8 mouse cellular contexts compared by ENCODE assay signal in genomic region chr12:54694847-54695510, GRCm38 (mm10). TPM values are rescaled to one million over a fixed set of nuclear protein-coding genes. Genes with fewer than 3 reads are reported as not detected.
A peak's percentile ranks its signal among the peaks of the same experiment; 100 is the strongest.
DNase-seq lines count a peak whose midpoint lies in the region; ATAC-seq and TF ChIP-seq lines count a peak whose summit lies in the region.

No protein-coding gene starts in this region.

- H3K36me3 ChIP-seq in kidney, postnatal 0 days (ENCODE audit: insufficient read depth, low read length) = peaks cover 6% of the 10 kb centered on the region; the same call in 1 of the 2 replicates
- no peaks in the 10 kb centered on the region; the same call in 1 of the 2 replicates for H3K36me3 ChIP-seq in embryonic facial prominence, embryonic 11.5 days (replicated peaks; ENCODE audit: control insufficient read depth, insufficient read depth, low read depth, low read length)
- peaks cover 3% of the 10 kb centered on the region; the same call in 1 of the 2 replicates for H3K36me3 ChIP-seq in hindbrain, embryonic 16.5 days (ENCODE audit: control insufficient read depth, insufficient read depth, low read length)
- peaks cover 8% of the 10 kb centered on the region for H3K36me3 ChIP-seq in midbrain, embryonic 16.5 days (ENCODE audit: control insufficient read depth, insufficient read depth, low read length)

- H3K9ac ChIP-seq in kidney, postnatal 0 days (ENCODE audit: low read depth, low read length) = peak overlapping the region; percentile 88
- H3K9ac ChIP-seq in embryonic facial prominence, embryonic 11.5 days (replicated peaks; ENCODE audit: low read length) = peak overlapping the region; percentile 89
- H3K9ac ChIP-seq in hindbrain, embryonic 16.5 days (ENCODE audit: low read depth, low read length) = peak overlapping the region; percentile 95
- peak overlapping the region; percentile 95 for H3K9ac ChIP-seq in midbrain, embryonic 16.5 days (ENCODE audit: low read depth, low read length)

- 37% methylated on average over 12 of the region's 12 CpGs for WGBS in kidney, postnatal 0 days
- 40% methylated on average over 12 of the region's 12 CpGs for WGBS in embryonic facial prominence, embryonic 11.5 days
- 37% methylated on average over 12 of the region's 12 CpGs for WGBS in hindbrain, embryonic 16.5 days
- 38% methylated on average over 12 of the region's 12 CpGs for WGBS in midbrain, embryonic 16.5 days

- no peaks in the 10 kb centered on the region for H3K27me3 ChIP-seq in kidney, postnatal 0 days (ENCODE audit: insufficient read depth, low read length)
- H3K27me3 ChIP-seq in embryonic facial prominence, embryonic 11.5 days (ENCODE audit: control insufficient read depth, insufficient read depth, low read length) = no peaks in the 10 kb centered on the region
- no peaks in the 10 kb centered on the region for H3K27me3 ChIP-seq in hindbrain, embryonic 16.5 days (replicated peaks; ENCODE audit: control insufficient read depth, insufficient read depth, low read length)
- H3K27me3 ChIP-seq in midbrain, embryonic 16.5 days (ENCODE audit: control insufficient read depth, insufficient read depth, low read depth, low read length) = no peaks in the 10 kb centered on the region

- H3K4me3 ChIP-seq in kidney, postnatal 0 days (replicated peaks; ENCODE audit: low read depth, low read length) = peak overlapping the region; percentile 73
- peak overlapping the region; percentile 78 for H3K4me3 ChIP-seq in embryonic facial prominence, embryonic 11.5 days (ENCODE audit: low read depth, low read length)
- H3K4me3 ChIP-seq in hindbrain, embryonic 16.5 days (ENCODE audit: low read length) = peak overlapping the region; percentile 86
- peak overlapping the region; percentile 79 for H3K4me3 ChIP-seq in midbrain, embryonic 16.5 days (ENCODE audit: low read depth, low read length)

- H3K9me3 ChIP-seq in kidney, postnatal 0 days (replicated peaks; ENCODE audit: low read length) = no peaks in the 10 kb centered on the region
- H3K9me3 ChIP-seq in embryonic facial prominence, embryonic 11.5 days (replicated peaks; ENCODE audit: control insufficient read depth, low read length) = no peaks in the 10 kb centered on the region
- no peaks in the 10 kb centered on the region for H3K9me3 ChIP-seq in hindbrain, embryonic 16.5 days (ENCODE audit: control insufficient read depth, low read length)
- H3K9me3 ChIP-seq in midbrain, embryonic 16.5 days (replicated peaks; ENCODE audit: control insufficient read depth, low read length, poor library complexity, severe bottlenecking) = no peaks in the 10 kb centered on the region

- no peaks in the 10 kb centered on the region for H3K4me1 ChIP-seq in kidney, postnatal 0 days (replicated peaks; ENCODE audit: insufficient read depth, low read length)
- no peaks in the 10 kb centered on the region for H3K4me1 ChIP-seq in embryonic facial prominence, embryonic 11.5 days (ENCODE audit: control insufficient read depth, insufficient read depth, low read length)
- peaks cover 11% of the 10 kb centered on the region for H3K4me1 ChIP-seq in hindbrain, embryonic 16.5 days (ENCODE audit: control insufficient read depth, insufficient read depth, low read depth, low read length)
- peaks cover 17% of the 10 kb centered on the region for H3K4me1 ChIP-seq in midbrain, embryonic 16.5 days (ENCODE audit: control insufficient read depth, insufficient read depth, low read length)

- H3K4me2 ChIP-seq in kidney, postnatal 0 days (ENCODE audit: low read length) = peak overlapping the region; percentile 85
- H3K4me2 ChIP-seq in embryonic facial prominence, embryonic 11.5 days (ENCODE audit: low read depth, low read length) = peak overlapping the region; percentile 74
- H3K4me2 ChIP-seq in hindbrain, embryonic 16.5 days (ENCODE audit: low read length) = peak overlapping the region; percentile 80
- peak overlapping the region; percentile 66 for H3K4me2 ChIP-seq in midbrain, embryonic 16.5 days (ENCODE audit: low read length)

- H3K27ac ChIP-seq in kidney, postnatal 0 days = peak overlapping the region; percentile 98
- peak overlapping the region; percentile 84 for H3K27ac ChIP-seq in embryonic facial prominence, embryonic 11.5 days (replicated peaks; ENCODE audit: low read depth, low read length)
- H3K27ac ChIP-seq in hindbrain, embryonic 16.5 days (ENCODE audit: low read depth, low read length) = peak overlapping the region; percentile 98
- H3K27ac ChIP-seq in midbrain, embryonic 16.5 days (ENCODE audit: low read length) = peak overlapping the region; percentile 98

- DNase-seq in kidney, postnatal 0 days (ENCODE audit: low spot score) = no peak
- no peak for DNase-seq in kidney, adult 18-20 months
- DNase-seq in embryonic facial prominence, embryonic 11.5 days (ENCODE audit: low spot score) = no peak
- DNase-seq in urinary bladder, adult 2 months (ENCODE audit: low spot score) = no peak
- DNase-seq in adrenal gland, adult (ENCODE audit: inconsistent age in 2 of 2, low spot score in 1 of 2) = no peak
- no peak for DNase-seq in testis, postnatal 10 days (ENCODE audit: low spot score)

- TF ChIP-seq CTCF in kidney, postnatal 0 days (IDR thresholded peaks at IDR 0.05; ENCODE audit: low read depth) = no peak

- ATAC-seq in kidney, postnatal 0 days (replicated peaks; ENCODE audit: low FRiP score, low read depth) = no peak
- ATAC-seq in embryonic facial prominence, embryonic 11.5 days (replicated peaks; ENCODE audit: insufficient number of reproducible peaks, low FRiP score, low TSS enrichment, low read depth) = no peak
- no peak for ATAC-seq in hindbrain, embryonic 16.5 days
- no peak for ATAC-seq in midbrain, embryonic 16.5 days

RNA-seq across cellular contexts. Expression of gene Eapp, which starts 0.7 kb away (rescaled TPM):
- polyA plus RNA-seq in kidney, postnatal 0 days (2015; fragmentation: Nextera tagmentation; extraction: Ambion mirVana) = 77.4 and 85.6 TPM in 2 replicates
- polyA plus RNA-seq in embryonic facial prominence, embryonic 11.5 days (2014; fragmentation: Nextera tagmentation; extraction: Ambion mirVana) = 68.7 and 81.1 TPM in 2 replicates
- polyA plus RNA-seq in hindbrain, embryonic 16.5 days (2015; fragmentation: Nextera tagmentation; extraction: Ambion mirVana) = 73.4 and 81.1 TPM in 2 replicates
- polyA plus RNA-seq in midbrain, embryonic 16.5 days (2015; fragmentation: Nextera tagmentation; extraction: Ambion mirVana) = 82.1 and 84.0 TPM in 2 replicates
- polyA plus RNA-seq in urinary bladder, adult 2 months (2012; rRNA removed) = 24.3 and 28.1 TPM in 2 replicates

RNA-seq across cellular contexts. Expression of gene Sptssa, which starts 38.6 kb away (rescaled TPM):
- 232 and 235 TPM in 2 replicates for polyA plus RNA-seq in kidney, postnatal 0 days (2015; fragmentation: Nextera tagmentation; extraction: Ambion mirVana)
- polyA plus RNA-seq in embryonic facial prominence, embryonic 11.5 days (2014; fragmentation: Nextera tagmentation; extraction: Ambion mirVana) = 213 and 221 TPM in 2 replicates
- polyA plus RNA-seq in hindbrain, embryonic 16.5 days (2015; fragmentation: Nextera tagmentation; extraction: Ambion mirVana) = 198 and 213 TPM in 2 replicates
- polyA plus RNA-seq in midbrain, embryonic 16.5 days (2015; fragmentation: Nextera tagmentation; extraction: Ambion mirVana) = 202 and 208 TPM in 2 replicates
- polyA plus RNA-seq in urinary bladder, adult 2 months (2012; rRNA removed) = 89.2 and 106 TPM in 2 replicates
